Mouse (Mus musculus): ENCODE results near the gene Gpr84. TPM values are rescaled to one million over a fixed set of nuclear protein-coding genes. Genes with fewer than 3 reads are reported as not detected.
A peak's percentile ranks its signal among the peaks of the same experiment; 100 is the strongest.
"Not testable (repeated sequence)": the region's sequence is repeated elsewhere in the genome, so short reads cannot be mapped to it uniquely, and the experiment has no call there.

Gpr84 gene
- total RNA-seq, 2 experiments from 2014 or later, result 0.40 to 0.66 TPM

DNA sequence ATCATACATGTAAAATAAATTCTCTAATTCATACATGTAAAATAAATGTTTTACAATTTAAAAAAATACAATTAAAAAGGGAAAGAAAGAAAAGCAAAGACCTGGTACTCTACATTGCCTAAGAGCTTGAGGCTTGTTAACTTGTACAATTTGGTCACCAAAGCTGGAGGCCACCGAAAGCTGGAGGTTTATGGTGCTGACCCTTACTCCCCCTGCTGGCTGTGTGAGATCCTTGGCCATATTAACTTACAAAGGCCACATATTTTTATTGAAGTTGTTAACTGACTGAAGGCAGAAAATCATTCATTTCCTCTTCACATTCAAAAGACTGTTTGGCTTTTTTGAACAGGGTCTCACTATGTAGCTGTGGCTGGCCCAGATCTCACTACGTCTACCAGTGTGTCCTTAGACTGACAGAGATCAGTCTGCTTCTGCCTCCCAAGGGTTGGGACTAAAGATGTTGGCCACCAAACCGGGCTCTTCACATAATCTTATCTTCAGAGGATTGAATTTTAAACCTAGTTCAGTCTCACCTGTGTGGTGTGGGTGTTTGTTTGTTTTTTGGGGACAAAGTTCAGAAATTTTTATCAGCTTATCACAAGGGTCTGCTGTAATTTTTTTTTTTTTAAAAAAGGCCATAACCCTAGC, 29.5 kb downstream of the Gpr84 start:
- no peak for DNase-seq (ENCODE audit: extremely low spot score in 1 of 2, low spot score in 2 of 2)
- intact Hi-C loops (cut with DNase I), result no loop called here
- no peak overlapping the region for H3K4me3 ChIP-seq
- no peak overlapping the region for H3K27ac ChIP-seq
- TF ChIP-seq CTCF (IDR thresholded peaks at IDR 0.05), result peak; percentile 59

DNA sequence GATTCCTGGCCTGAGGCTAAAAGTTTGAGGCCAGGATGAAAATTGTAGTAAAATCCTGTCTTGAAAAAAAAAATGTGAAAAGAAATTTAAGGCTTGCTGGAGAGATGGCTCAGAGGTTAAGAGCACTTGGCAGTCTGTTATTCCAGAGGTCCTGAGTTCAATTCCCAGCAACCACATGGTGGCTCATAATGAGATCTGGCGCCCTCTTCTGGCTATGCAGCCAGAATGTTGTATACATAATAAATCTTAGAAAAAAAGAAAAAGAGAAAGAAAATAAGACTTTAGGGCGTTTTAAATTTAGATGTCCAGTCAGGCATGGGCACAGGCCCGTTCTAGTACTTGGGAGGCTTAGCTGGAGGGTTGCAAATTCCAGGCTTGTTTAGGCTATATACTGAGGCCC, 30.7 kb downstream of the Gpr84 start:
- Histone ChIP-seq H3K4me3 (no peak overlapping the region), H3K27ac (no peak overlapping the region)
- TF ChIP-seq CTCF (IDR thresholded peaks at IDR 0.05), result peak; percentile 59
- no peak for DNase-seq (ENCODE audit: extremely low spot score in 1 of 2, low spot score in 2 of 2)
- intact Hi-C loops (cut with DNase I), result no loop called here

DNA sequence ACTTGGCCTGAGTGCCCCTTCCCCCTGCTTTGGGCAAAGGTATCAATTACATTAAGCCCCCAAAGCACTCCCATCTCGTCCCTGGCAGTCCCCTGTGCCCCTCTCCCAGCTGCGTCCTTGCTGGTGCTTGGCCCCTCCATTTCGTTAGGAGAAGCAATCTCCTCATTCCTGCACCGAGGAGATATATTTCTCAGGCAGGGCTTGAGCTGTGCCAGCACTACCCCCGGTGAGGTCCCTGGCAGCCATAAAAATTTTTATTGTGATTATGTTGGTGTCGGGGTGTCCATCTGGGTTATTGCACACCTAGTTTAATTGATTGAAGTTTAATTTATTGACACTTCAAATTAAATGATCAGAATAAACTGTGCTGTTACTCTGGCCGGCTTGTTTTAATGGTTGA, 32.5 kb downstream of the Gpr84 start:
- DNase-seq (ENCODE audit: extremely low spot score in 1 of 2, low spot score in 2 of 2), result no peak
- Histone ChIP-seq H3K4me3 (no peak overlapping the region), H3K27ac (no peak overlapping the region)
- TF ChIP-seq CTCF (IDR thresholded peaks at IDR 0.05), result no peak
- intact Hi-C loops (cut with DNase I), result no loop called here

DNA sequence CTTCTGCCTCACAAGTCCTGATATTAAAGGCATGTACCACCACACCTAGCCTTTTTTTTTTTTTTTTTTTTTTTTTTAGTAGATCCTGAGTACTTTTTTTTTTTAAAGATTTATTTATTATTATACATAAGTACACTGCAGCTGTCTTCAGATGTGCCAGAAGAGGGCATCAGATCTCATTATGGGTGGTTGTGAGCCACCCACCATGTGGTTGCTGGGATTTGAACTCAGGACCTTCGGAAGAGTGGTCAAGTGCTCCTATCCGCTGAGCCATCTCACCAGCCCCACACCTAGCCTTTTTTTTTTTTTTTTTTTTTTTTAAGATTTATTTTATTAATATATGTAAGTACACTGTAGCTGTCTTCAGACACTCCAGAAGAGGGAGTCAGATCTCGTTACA, 34.5 kb downstream of the Gpr84 start:
- H3K27ac ChIP-seq; intact Hi-C loops (cut with DNase I); DNase-seq (ENCODE audit: extremely low spot score in 1 of 2, low spot score in 2 of 2); H3K4me3 ChIP-seq: not testable (repeated sequence)

DNA sequence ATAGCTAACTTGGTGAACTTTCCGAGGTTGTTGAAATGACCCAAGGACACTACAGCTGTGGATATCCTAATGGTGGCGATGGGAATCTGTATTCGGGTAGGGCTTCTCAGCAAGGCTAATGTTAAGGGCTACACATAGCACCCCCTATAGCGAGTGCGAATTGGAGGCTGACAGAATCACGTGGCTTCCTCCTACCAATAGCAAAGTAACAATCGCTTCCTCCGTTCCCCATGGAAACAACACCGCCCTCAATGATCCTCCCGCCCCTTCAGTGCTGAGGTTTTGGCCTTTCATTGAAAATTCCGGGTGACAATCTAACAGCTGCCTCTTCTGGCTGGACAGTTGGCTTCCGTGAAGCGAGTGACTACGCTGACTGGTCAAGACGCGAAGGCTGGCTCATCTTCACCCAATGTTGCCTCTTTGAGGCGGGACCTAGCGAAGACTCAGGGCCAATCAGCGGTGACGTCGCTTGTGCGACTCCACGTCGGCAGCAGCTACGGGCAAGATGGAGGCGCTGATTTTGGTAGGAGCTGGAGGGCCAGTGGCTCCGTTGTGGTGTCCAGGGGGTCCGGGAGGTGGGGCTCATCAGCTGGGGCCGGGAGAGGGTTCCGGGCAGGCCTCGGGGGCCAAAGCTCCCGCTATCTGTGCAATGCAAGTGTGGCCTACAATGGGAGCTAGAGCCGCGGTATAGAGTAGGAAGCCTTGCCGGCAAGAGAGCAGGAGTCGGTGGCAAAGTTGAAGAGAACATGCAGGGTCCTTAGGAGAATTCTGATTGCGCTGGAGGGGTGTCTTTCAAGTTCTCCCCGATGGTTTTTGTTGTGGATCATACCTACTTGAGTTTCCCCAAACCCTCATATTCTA, 37.8 kb downstream of the Gpr84 start, which contains the start of gene Copz1:
Gene Copz1 (plus strand): TSS at position 296 of the 861 bp plus-strand sequence.
- intact Hi-C loops (cut with DNase I), result loop anchor here (1.0 kb wide), 1 partner anchor 32 kb away; the partner anchor contains the start of gene Hnrnpa1
- Histone ChIP-seq H3K27ac (peak within 1 kb of the TSS; percentile 84), H3K4me3 (peak within 1 kb of the TSS; percentile 85)
- peak; percentile 94 to 96 for DNase-seq (ENCODE audit: extremely low spot score in 1 of 2, low spot score in 2 of 2)
- peak; percentile 6; the same call in 1 of the 2 replicates for TF ChIP-seq CTCF (IDR thresholded peaks at IDR 0.05)

DNA sequence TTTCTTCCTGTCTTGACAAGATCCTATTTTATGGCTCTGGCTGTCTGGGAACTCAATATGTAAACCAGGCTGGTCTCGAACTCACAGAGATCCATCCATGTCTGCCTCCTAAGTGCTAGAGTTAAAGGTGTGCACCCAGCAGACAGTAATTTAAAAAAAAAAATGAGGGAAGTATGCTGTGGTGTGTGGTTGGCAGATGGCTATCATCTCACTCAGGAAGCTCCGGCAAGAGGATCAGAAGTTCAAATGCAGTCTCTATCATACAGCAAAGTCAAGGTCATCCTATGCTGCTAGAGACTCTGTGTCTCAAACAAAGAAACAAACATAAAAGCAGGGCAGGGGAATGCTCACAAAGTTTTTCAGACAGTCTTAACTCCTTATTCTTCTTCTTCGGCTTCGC, 41.5 kb downstream of the Gpr84 start:
- intact Hi-C loops (cut with DNase I), result no loop called here
- H3K4me3 ChIP-seq, result no peak overlapping the region
- no peak for TF ChIP-seq CTCF (IDR thresholded peaks at IDR 0.05)
- DNase-seq (ENCODE audit: extremely low spot score in 1 of 2, low spot score in 2 of 2), result no peak
- H3K27ac ChIP-seq, result no peak overlapping the region

DNA sequence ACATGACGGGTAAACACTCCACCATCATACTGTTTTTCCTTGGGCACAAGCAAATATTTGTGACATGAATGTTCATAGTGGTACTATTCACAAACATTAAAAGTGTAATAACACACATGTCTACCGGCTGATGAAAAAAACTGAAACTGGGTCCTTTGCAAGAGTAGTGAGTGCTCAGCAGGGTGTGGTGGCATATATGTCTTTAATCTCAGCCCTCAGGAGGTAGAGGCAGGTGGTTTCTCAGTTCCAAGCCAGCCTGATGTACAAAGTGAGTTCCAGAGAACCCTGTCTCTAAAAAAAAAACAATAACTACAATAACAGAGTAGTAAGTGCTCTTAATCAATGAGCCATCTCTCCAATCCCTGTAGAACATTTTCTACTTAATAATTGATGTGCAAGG, 45.6 kb downstream of the Gpr84 start:
- intact Hi-C loops (cut with DNase I), result no loop called here
- TF ChIP-seq CTCF (IDR thresholded peaks at IDR 0.05), result no peak
- DNase-seq (ENCODE audit: extremely low spot score in 1 of 2, low spot score in 2 of 2), result no peak
- Histone ChIP-seq H3K4me3 (no peak overlapping the region), H3K27ac (no peak overlapping the region)

DNA sequence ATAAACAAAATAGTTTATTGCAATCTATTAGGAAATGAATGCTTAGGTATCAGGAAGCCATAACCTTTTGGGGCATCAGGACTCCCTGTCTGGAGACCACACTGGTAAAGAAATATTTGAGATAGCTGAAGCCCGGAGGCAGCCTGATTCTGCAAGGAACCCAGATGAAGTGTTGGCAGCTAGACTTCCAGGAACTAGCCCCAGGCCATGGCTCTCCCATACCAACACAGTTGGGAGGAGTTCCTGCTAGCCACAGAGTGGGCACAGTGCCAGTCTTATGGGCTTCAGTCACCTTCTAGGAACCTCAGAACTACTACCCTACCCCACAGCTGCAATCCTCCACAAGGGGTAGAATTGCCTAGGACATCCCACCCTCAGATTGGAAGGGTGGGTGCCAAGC, 50.4 kb downstream of the Gpr84 start:
- intact Hi-C loops (cut with DNase I), result no loop called here
- no peak overlapping the region for H3K4me3 ChIP-seq
- TF ChIP-seq CTCF (IDR thresholded peaks at IDR 0.05), result no peak
- H3K27ac ChIP-seq, result no peak overlapping the region
- DNase-seq (ENCODE audit: extremely low spot score in 1 of 2, low spot score in 2 of 2), result no peak

DNA sequence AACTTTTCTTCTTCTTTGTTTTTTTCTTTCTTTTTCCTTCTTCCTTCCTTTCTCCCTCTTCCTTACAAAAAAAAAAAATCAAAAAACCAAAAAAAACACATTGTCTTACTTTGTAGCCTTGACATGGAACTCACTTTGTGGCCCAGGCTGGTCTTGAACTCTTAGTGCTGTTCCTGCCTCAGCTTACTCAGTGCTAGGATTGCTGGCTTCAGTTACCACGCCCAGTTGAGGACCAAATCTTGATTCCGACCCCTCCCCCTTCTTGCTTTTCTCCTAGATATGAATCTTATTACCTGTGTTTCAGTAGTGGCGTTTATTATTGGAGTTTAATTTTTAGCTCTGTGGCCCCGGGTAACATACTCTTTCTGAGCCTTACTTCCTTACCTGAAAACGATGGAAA, 51.2 kb downstream of the Gpr84 start:
- no peak overlapping the region for H3K27ac ChIP-seq
- DNase-seq (ENCODE audit: extremely low spot score in 1 of 2, low spot score in 2 of 2), result no peak
- intact Hi-C loops (cut with DNase I), result no loop called here
- no peak for TF ChIP-seq CTCF (IDR thresholded peaks at IDR 0.05)
- H3K4me3 ChIP-seq, result no peak overlapping the region

Small RNAs within 50 kb of the gene (microRNA-seq; reads per million reads assigned to microRNA genes)
- gene Mir148b (52.8 to 62.1 reads per million in 2 experiments), gene Mir6963 (0 reads per million in 2 experiments)

Other genes starting within 250 kb of the Gpr84 start
- 10 to 100 TPM; 20.7 to 23.2 TPM for gene Smug1, start 143.5 kb downstream of the Gpr84 start, total RNA-seq (2021)
- 100 to 1,000 TPM; 171 to 176 TPM for gene Cbx5, start 70.8 kb downstream of the Gpr84 start, total RNA-seq (2021)
- 100 to 1,000 TPM; 233 to 247 TPM for gene Hnrnpa1, start 70.2 kb downstream of the Gpr84 start, total RNA-seq (2021)
- not detected for gene Nfe2, start 52.2 kb downstream of the Gpr84 start, total RNA-seq (2021)
- 10 to 100 TPM; 85.5 to 93.0 TPM for gene Copz1, start 37.9 kb downstream of the Gpr84 start, total RNA-seq (2021)
- gene Zfp385a, start 29.5 kb upstream of the Gpr84 start, total RNA-seq (2021), result 10 to 100 TPM; 66.1 to 77.5 TPM
- gene Itga5, start 56.2 kb upstream of the Gpr84 start, total RNA-seq (2021), result 1 to 10 TPM; 2.6 to 3.0 TPM
- not detected for gene Gtsf1, start 119.9 kb upstream of the Gpr84 start, total RNA-seq (2021)
- gene Gtsf2, start 137.9 kb upstream of the Gpr84 start, total RNA-seq (2021), result not detected
- 1 to 10 TPM; 8.3 to 9.2 TPM for gene Nckap1l, start 143.2 kb upstream of the Gpr84 start, total RNA-seq (2021)
- gene Pde1b, start 192.4 kb upstream of the Gpr84 start, total RNA-seq (2021), result 100 to 1,000 TPM; 138 to 175 TPM
- 100 to 1,000 TPM; 140 to 150 TPM for gene Ppp1r1a, start 227.4 kb upstream of the Gpr84 start, total RNA-seq (2021)